Mouse (Mus musculus) hindbrain, postnatal 0 days (tissue): Measurements from ENCODE around the gene Cyct. TPM values are rescaled to one million over a fixed set of nuclear protein-coding genes. Genes with fewer than 3 reads are reported as not detected.

ENCODE experiments used
- ATAC-seq: fragments of 200-750 bp; cut with Nextera tagmentation; 2 replicates; pipeline ENCODE4 v1.8.0; 2017; ENCODE audit warnings: mild to moderate bottlenecking, moderate TSS enrichment, moderate library complexity
- DNase-seq: peaks from one replicate; pipeline ENCODE4 v3.0.0-alpha.2; 2015; ENCODE audit warnings: low spot score
- H3K27ac ChIP-seq: fragments of 300-500 bp; sonication (generic); 2 replicates; pipeline ENCODE4 v1.5.1; 2014; ENCODE audit warnings: mild to moderate bottlenecking
- H3K27me3 ChIP-seq: fragments of 300-500 bp; sonication (generic); 2 replicates; pipeline ENCODE4 v1.6.1; 2014; ENCODE audit warnings: low read length, mixed read lengths; ENCODE audit not compliant: insufficient read depth
- H3K36me3 ChIP-seq: fragments of 300-500 bp; sonication (generic); 2 replicates; pipeline ENCODE4 v1.6.1; 2014; ENCODE audit warnings: low read length, mixed read lengths; ENCODE audit not compliant: insufficient read depth
- H3K4me1 ChIP-seq: fragments of 300-500 bp; sonication (generic); 2 replicates; pipeline ENCODE4 v1.6.1; 2014; ENCODE audit warnings: antibody characterized with exemption, low read length, mixed read lengths; ENCODE audit not compliant: insufficient read depth
- H3K4me2 ChIP-seq: fragments of 300-500 bp; sonication (generic); 2 replicates; pipeline ENCODE4 v1.6.1; 2014; ENCODE audit warnings: low read depth, mild to moderate bottlenecking, low read length, moderate library complexity, mixed read lengths
- H3K4me3 ChIP-seq: fragments of 300-500 bp; sonication (generic); 2 replicates; pipeline ENCODE4 v1.5.1; 2014; ENCODE audit warnings: low read length
- H3K9ac ChIP-seq: fragments of 300-500 bp; sonication (generic); replicated peaks from 2 replicates; pipeline ENCODE4 v1.6.1; 2014; ENCODE audit warnings: mild to moderate bottlenecking, low read length, moderate library complexity, mixed read lengths
- H3K9me3 ChIP-seq: fragments of 300-500 bp; sonication (generic); 2 replicates; pipeline ENCODE4 v1.6.1; 2016; ENCODE audit warnings: low read length, mixed read lengths
- CTCF ChIP-seq: IDR thresholded peaks from 2 replicates; pipeline ENCODE4 v1.5.1; 2016; ENCODE audit warnings: antibody characterized with exemption, control low read depth, low read depth
- WGBS: fragments of 180-500 bp; shearing (Covaris S2); extraction: QIAGEN DNeasy Blood & Tissue Kit; methylation state at CpG from one replicate; pipeline ENCODE4 v1.1.7; 2014; 5-methylcytosine and 5-hydroxymethylcytosine counted together
- polyA plus RNA-seq: library from polyadenylated mRNA; unstranded; fragments of >200 nt; fragmentation: Nextera tagmentation; extraction: Ambion mirVana; gene quantifications from 2 replicates; pipeline ENCODE4 v1.2.1, GENCODE M21; 2015
- total RNA-seq: library from RNA; depleted of rRNA; stranded (reverse); fragments of >200 nt; gene quantifications from 2 replicates; pipeline ENCODE4 v1.2.3, GENCODE M21; 2014; rRNA removed

Cyct gene
- total RNA-seq: not detected in 2 replicates
- polyA plus RNA-seq: 0.29 and 0.31 TPM in 2 replicates

DNA sequence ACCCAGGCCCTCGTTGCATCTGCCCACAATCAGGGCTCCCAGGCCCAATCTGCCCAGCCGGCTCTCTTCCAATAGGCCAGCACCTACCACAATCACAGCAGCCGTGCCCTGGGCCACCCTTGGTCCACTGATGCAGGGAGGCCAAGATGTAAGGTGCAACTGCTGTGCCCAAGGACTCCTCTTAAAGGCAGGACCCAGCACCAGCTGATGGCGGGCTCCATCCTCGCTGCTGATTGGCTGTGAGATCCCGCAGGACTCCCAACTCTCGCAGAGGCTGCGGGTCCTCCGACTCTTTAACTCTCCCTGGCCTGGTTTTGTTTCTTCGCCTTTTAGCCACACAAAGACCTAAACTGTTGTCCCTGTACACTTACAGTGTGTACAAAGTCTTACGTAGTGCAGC lies at the start of gene Cyct:
Gene Cyct, minus strand, starts transcription at position 225 of the 400 bp plus-strand sequence.
- ATAC-seq (no peak), DNase-seq (no peak)
- no peaks in the 10 kb centered on the region for H3K36me3 ChIP-seq

DNA sequence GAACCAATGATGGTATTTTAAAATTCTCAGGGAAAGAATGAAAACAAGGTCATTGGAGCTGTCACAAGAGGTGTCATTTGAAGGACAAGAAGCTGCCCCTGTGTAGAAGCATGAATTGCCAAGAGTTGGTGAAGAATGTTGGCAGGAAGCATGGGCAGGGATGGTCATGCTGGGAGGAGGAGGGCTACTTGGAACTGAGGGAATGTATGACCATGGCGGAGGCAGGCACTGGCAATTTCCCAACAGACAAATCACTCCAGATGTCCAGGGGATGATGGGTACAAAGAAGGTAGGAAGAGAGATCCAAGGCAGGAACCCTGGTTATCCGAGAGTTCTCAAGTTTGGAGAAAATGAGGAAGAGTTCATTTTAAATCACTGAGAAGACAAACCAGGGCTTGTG lies 49.7 kb upstream of the Cyct start:
- Histone ChIP-seq H3K9me3 (no peaks in the 10 kb centered on the region), H3K9ac (no peak overlapping the region), H3K4me2 (no peak overlapping the region), H3K4me1 (peaks cover 7% of the 10 kb centered on the region; the same call in 1 of the 2 replicates), H3K27ac (no peak overlapping the region), H3K27me3 (no peaks in the 10 kb centered on the region), H3K36me3 (no peaks in the 10 kb centered on the region), H3K4me3 (no peak overlapping the region)
- no peak for ATAC-seq
- no peak for TF ChIP-seq CTCF
- WGBS: 60% methylated on average over 2 of the region's 2 CpGs
- no peak for DNase-seq

More for the DNA sequence above, at the start of gene Cyct:
- H3K4me3 ChIP-seq: no peak within 1 kb of the TSS
- H3K9ac ChIP-seq: no peak within 1 kb of the TSS
- no peaks in the 10 kb centered on the region for H3K9me3 ChIP-seq
- 90% methylated on average over 11 of the region's 11 CpGs for WGBS
- H3K27ac ChIP-seq: no peak within 1 kb of the TSS
- no peak for TF ChIP-seq CTCF
- H3K4me1 ChIP-seq: no peaks in the 10 kb centered on the region
- no peaks in the 10 kb centered on the region for H3K27me3 ChIP-seq
- no peak within 1 kb of the TSS for H3K4me2 ChIP-seq

DNA sequence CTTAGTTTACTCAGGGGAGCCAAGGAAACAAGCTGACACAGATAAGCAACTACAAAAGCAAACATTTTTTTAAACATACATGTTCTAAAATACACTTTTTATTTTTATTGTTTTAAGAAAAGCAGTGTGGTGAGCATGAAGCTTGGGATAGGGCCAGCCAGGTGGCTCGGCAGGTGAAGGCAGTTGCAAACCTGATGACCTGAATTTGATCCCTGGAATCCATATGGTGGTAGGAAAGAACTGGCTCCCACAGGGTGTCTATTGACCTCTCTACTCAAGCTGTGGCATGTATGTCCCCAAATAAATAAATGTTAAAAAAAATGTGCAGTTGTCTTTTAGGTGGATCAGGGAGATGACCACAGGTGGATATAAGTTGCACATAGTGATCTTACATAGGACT lies 49.3 kb upstream of the Cyct start:
- H3K9ac ChIP-seq: no peak overlapping the region
- H3K4me3 ChIP-seq: no peak overlapping the region
- no peaks in the 10 kb centered on the region for H3K9me3 ChIP-seq
- H3K4me1 ChIP-seq: peaks cover 7% of the 10 kb centered on the region; the same call in 1 of the 2 replicates
- no peaks in the 10 kb centered on the region for H3K27me3 ChIP-seq
- DNase-seq (no peak), ATAC-seq (no peak)
- no peak overlapping the region for H3K4me2 ChIP-seq
- H3K36me3 ChIP-seq: no peaks in the 10 kb centered on the region
- WGBS: 81% methylated on average over 1 of the region's 1 CpGs
- no peak overlapping the region for H3K27ac ChIP-seq
- TF ChIP-seq CTCF: no peak

- WGBS: under 1% methylated on average over 48 of the region's 49 CpGs
- H3K4me3 ChIP-seq: peak overlapping the region; percentile 84
Measured at GRCm38 (mm10) chr2:76406937-76407441, 46.7 kb upstream of the Cyct start.

GRCm38 (mm10) chr2:76406151-76406936 lies 46.1 kb upstream of the Cyct start, which contains the start of gene Osbpl6:
Osbpl6 (plus strand) TSS chr2:76406508.
- H3K4me2 ChIP-seq: peak within 1 kb of the TSS; percentile 92
- ATAC-seq (peak; percentile 95), DNase-seq (peak; percentile 92)
- peak within 1 kb of the TSS; percentile 91 for H3K27ac ChIP-seq
- peak within 1 kb of the TSS; percentile 90 for H3K9ac ChIP-seq
- peak within 1 kb of the TSS; percentile 84 for H3K4me3 ChIP-seq
- WGBS: 2% methylated on average over 61 of the region's 89 CpGs
- TF ChIP-seq CTCF: peak; percentile 44
- no peaks in the 10 kb centered on the region for H3K9me3 ChIP-seq
- no peaks in the 10 kb centered on the region for H3K36me3 ChIP-seq
- H3K27me3 ChIP-seq: no peaks in the 10 kb centered on the region; the same call in 1 of the 2 replicates
- H3K4me1 ChIP-seq: peaks cover 7% of the 10 kb centered on the region; the same call in 1 of the 2 replicates

More at GRCm38 (mm10) chr2:76406937-76407441, 46.7 kb upstream of the Cyct start:
- Histone ChIP-seq H3K4me1 (peaks cover 7% of the 10 kb centered on the region; the same call in 1 of the 2 replicates), H3K27ac (peak overlapping the region; percentile 91), H3K4me2 (peak overlapping the region; percentile 92), H3K27me3 (no peaks in the 10 kb centered on the region; the same call in 1 of the 2 replicates), H3K9me3 (no peaks in the 10 kb centered on the region), H3K9ac (peak overlapping the region; percentile 90), H3K36me3 (no peaks in the 10 kb centered on the region)
- TF ChIP-seq CTCF: no peak
- DNase-seq (peak; percentile 80), ATAC-seq (peak; percentile 74)

- ATAC-seq (peak; percentile 33), DNase-seq (peak; percentile 61)
- H3K9ac ChIP-seq: peak overlapping the region; percentile 90
- H3K4me1 ChIP-seq: peaks cover 7% of the 10 kb centered on the region; the same call in 1 of the 2 replicates
- whole genome bisulfite sequencing: 2% methylated on average over 15 of the region's 15 CpGs
- H3K9me3 ChIP-seq: no peaks in the 10 kb centered on the region
- no peak for TF ChIP-seq CTCF
- no peaks in the 10 kb centered on the region for H3K36me3 ChIP-seq
- H3K27me3 ChIP-seq: no peaks in the 10 kb centered on the region; the same call in 1 of the 2 replicates
- peak overlapping the region; percentile 91 for H3K27ac ChIP-seq
- peak overlapping the region; percentile 92 for H3K4me2 ChIP-seq
- H3K4me3 ChIP-seq: peak overlapping the region; percentile 84
Measured at GRCm38 (mm10) chr2:76405596-76406150, 45.4 kb upstream of the Cyct start.
